Mouse (Mus musculus) embryonic fibroblast, embryonic 13.5 days (primary cell): ENCODE data around the gene Foxs1. TPM values are rescaled to one million over a fixed set of nuclear protein-coding genes. Genes with fewer than 3 reads are reported as not detected.

Source experiments
- H3K27ac ChIP-seq: 2 replicates; pipeline ENCODE4 v1.5.1; 2012; ENCODE audit warnings: low read length, control low read depth, inconsistent platforms; ENCODE audit not compliant: insufficient read depth
- H3K4me1 ChIP-seq: 2 replicates; pipeline ENCODE4 v1.6.1; 2011; ENCODE audit warnings: low read length; ENCODE audit not compliant: control insufficient read depth, insufficient read depth
- H3K4me3 ChIP-seq: 2 replicates; pipeline ENCODE4 v1.5.1; 2011; ENCODE audit warnings: mild to moderate bottlenecking, control low read depth, low read length; ENCODE audit not compliant: insufficient read depth
- CTCF ChIP-seq: IDR thresholded peaks from 2 replicates; pipeline ENCODE4 v1.5.1; 2011; ENCODE audit warnings: mild to moderate bottlenecking, control low read depth, low read length, moderate library complexity, borderline replicate concordance; ENCODE audit not compliant: insufficient read depth
- POLR2A ChIP-seq: IDR thresholded peaks from 2 replicates; pipeline ENCODE4 v1.6.1; 2011; ENCODE audit warnings: low read depth, mild to moderate bottlenecking, control low read depth, low read length, moderate library complexity
- polyA plus RNA-seq: library from polyadenylated mRNA; stranded (reverse); fragments of >200 nt; gene quantifications from 2 replicates; pipeline ENCODE4 v1.2.4, GENCODE M21; 2011; ENCODE audit warnings: low read depth; ENCODE audit not compliant: missing spikeins, insufficient read length

Gene Foxs1
- polyA plus RNA-seq, 1 experiment, result 12.2 TPM

GRCm38 (mm10) chr2:152917671-152918070 is 15.3 kb downstream of the Foxs1 start:
- TF ChIP-seq CTCF, result no peak
- TF ChIP-seq POLR2A, result no peak
- Histone ChIP-seq H3K4me1 (peaks cover 4% of the 10 kb centered on the region; the same call in 1 of the 2 replicates), H3K4me3 (no peak overlapping the region), H3K27ac (no peak overlapping the region)

GRCm38 (mm10) chr2:152916111-152916510 is 16.9 kb downstream of the Foxs1 start:
- Histone ChIP-seq H3K27ac (no peak overlapping the region), H3K4me3 (no peak overlapping the region), H3K4me1 (peaks cover 4% of the 10 kb centered on the region; the same call in 1 of the 2 replicates)
- no peak for TF ChIP-seq POLR2A
- no peak for TF ChIP-seq CTCF

- H3K4me3 ChIP-seq, result no peak overlapping the region
- peak overlapping the region; percentile 41; the same call in 1 of the 2 replicates for H3K27ac ChIP-seq
- TF ChIP-seq POLR2A (no peak), CTCF (no peak)
- peaks cover 4% of the 10 kb centered on the region; the same call in 1 of the 2 replicates for H3K4me1 ChIP-seq
Observed at GRCm38 (mm10) chr2:152915453-152915852, 17.6 kb downstream of the Foxs1 start.

GRCm38 (mm10) chr2:152914310-152915120 is 18.5 kb downstream of the Foxs1 start:
- Histone ChIP-seq H3K4me1 (peaks cover 4% of the 10 kb centered on the region; the same call in 1 of the 2 replicates), H3K27ac (peak overlapping the region; percentile 79), H3K4me3 (no peak overlapping the region)
- TF ChIP-seq POLR2A, result no peak
- TF ChIP-seq CTCF, result peak; percentile 84

GRCm38 (mm10) chr2:152913471-152913870 is 19.5 kb downstream of the Foxs1 start:
- Histone ChIP-seq H3K27ac (no peak overlapping the region), H3K4me1 (peaks cover 4% of the 10 kb centered on the region; the same call in 1 of the 2 replicates), H3K4me3 (no peak overlapping the region)
- TF ChIP-seq CTCF (no peak), POLR2A (no peak)

- Histone ChIP-seq H3K27ac (no peak overlapping the region), H3K4me1 (peaks cover 6% of the 10 kb centered on the region; the same call in 1 of the 2 replicates), H3K4me3 (no peak overlapping the region)
- TF ChIP-seq CTCF, result no peak
- no peak for TF ChIP-seq POLR2A
Observed at GRCm38 (mm10) chr2:152911432-152911831, 21.6 kb downstream of the Foxs1 start.

- no peak within 1 kb of the TSS for H3K27ac ChIP-seq
- H3K4me1 ChIP-seq, result peaks cover 6% of the 10 kb centered on the region; the same call in 1 of the 2 replicates
- no peak within 1 kb of the TSS for H3K4me3 ChIP-seq
- TF ChIP-seq POLR2A (no peak), CTCF (no peak)
Observed at GRCm38 (mm10) chr2:152911031-152911430, 22.0 kb downstream of the Foxs1 start, which contains the start of gene Mylk2. Gene Mylk2 (plus strand): TSS chr2:152911352.

- H3K27ac ChIP-seq, result no peak overlapping the region
- H3K4me1 ChIP-seq, result peaks cover 11% of the 10 kb centered on the region; the same call in 1 of the 2 replicates
- no peak for TF ChIP-seq POLR2A
- no peak for TF ChIP-seq CTCF
- no peak overlapping the region for H3K4me3 ChIP-seq
Observed at GRCm38 (mm10) chr2:152909848-152910247, 23.2 kb downstream of the Foxs1 start.

GRCm38 (mm10) chr2:152907114-152907943 is 25.7 kb downstream of the Foxs1 start:
- Histone ChIP-seq H3K27ac (no peak overlapping the region), H3K4me3 (no peak overlapping the region)
- TF ChIP-seq CTCF, result no peak
- no peak for TF ChIP-seq POLR2A

More at GRCm38 (mm10) chr2:152907114-152907943, 25.7 kb downstream of the Foxs1 start:
- H3K4me1 ChIP-seq, result peaks cover 20% of the 10 kb centered on the region; the same call in 1 of the 2 replicates
